Mouse (Mus musculus) liver, embryonic 15.5 days (tissue): ENCODE measurements around the gene Rbms2. TPM values are rescaled to one million over a fixed set of nuclear protein-coding genes. Genes with fewer than 3 reads are reported as not detected.
"Not testable (repeated sequence)": the region's sequence is repeated elsewhere in the genome, so short reads cannot be mapped to it uniquely, and the experiment has no call there.

Experiments
- ATAC-seq: fragments of 200-750 bp; cut with Nextera tagmentation; 2 replicates; pipeline ENCODE4 v1.8.0; 2017; ENCODE audit warnings: moderate number of reproducible peaks, mild to moderate bottlenecking, moderate library complexity; ENCODE audit not compliant: insufficient read depth
- H3K27ac ChIP-seq: fragments of 300-500 bp; sonication (generic); replicated peaks from 2 replicates; pipeline ENCODE4 v1.5.1; 2015; ENCODE audit warnings: mild to moderate bottlenecking, inconsistent platforms
- H3K27me3 ChIP-seq: fragments of 300-500 bp; sonication (generic); 2 replicates; pipeline ENCODE4 v1.6.1; 2015; ENCODE audit warnings: mild to moderate bottlenecking, inconsistent platforms
- H3K36me3 ChIP-seq: fragments of 300-500 bp; sonication (generic); replicated peaks from 2 replicates; pipeline ENCODE4 v1.6.1; 2015; ENCODE audit warnings: moderate library complexity, mild to moderate bottlenecking, inconsistent platforms
- H3K4me1 ChIP-seq: fragments of 300-500 bp; sonication (generic); replicated peaks from 2 replicates; pipeline ENCODE4 v1.6.1; 2015; ENCODE audit warnings: inconsistent platforms
- H3K4me2 ChIP-seq: fragments of 300-500 bp; sonication (generic); 2 replicates; pipeline ENCODE4 v1.6.1; 2015; ENCODE audit warnings: moderate library complexity, mild to moderate bottlenecking, inconsistent platforms
- H3K4me3 ChIP-seq: fragments of 300-500 bp; sonication (generic); replicated peaks from 2 replicates; pipeline ENCODE4 v1.5.1; 2015; ENCODE audit warnings: mild to moderate bottlenecking, inconsistent platforms
- H3K9ac ChIP-seq: fragments of 300-500 bp; sonication (generic); 2 replicates; pipeline ENCODE4 v1.6.1; 2015; ENCODE audit warnings: moderate library complexity, mild to moderate bottlenecking, inconsistent platforms
- H3K9me3 ChIP-seq: fragments of 300-500 bp; sonication (generic); replicated peaks from 2 replicates; pipeline ENCODE4 v1.6.1; 2016; ENCODE audit warnings: inconsistent platforms
- WGBS: fragments of 180-500 bp; shearing (Covaris S2); methylation state at CpG from one replicate; pipeline ENCODE4 v1.1.7; 2015; ENCODE audit warnings: mixed read lengths; ENCODE audit not compliant: insufficient replicate concordance; 5-methylcytosine and 5-hydroxymethylcytosine counted together
- polyA plus RNA-seq: library from polyadenylated mRNA; unstranded; fragments of >200 nt; fragmentation: Nextera tagmentation; extraction: Ambion mirVana; gene quantifications from 2 replicates; pipeline ENCODE4 v1.2.1, GENCODE M21; 2015

Rbms2 gene
- polyA plus RNA-seq, 1 experiment from 2014 or later, result 6.9 TPM

- not testable (repeated sequence) for H3K4me2 ChIP-seq, ATAC-seq, H3K27ac ChIP-seq, H3K4me3 ChIP-seq, H3K9ac ChIP-seq, H3K9me3 ChIP-seq, H3K36me3 ChIP-seq
- peaks cover 33% of the 10 kb centered on the region for H3K4me1 ChIP-seq
- WGBS, result 70% methylated on average over 3 of the region's 3 CpGs
- peaks cover 54% of the 10 kb centered on the region for H3K27me3 ChIP-seq
Observed at GRCm38 (mm10) chr10:128192030-128192766, 12.1 kb upstream of the Rbms2 start.

- ATAC-seq, result no peak
- Histone ChIP-seq H3K27me3 (peaks cover 47% of the 10 kb centered on the region), H3K4me1 (peaks cover 40% of the 10 kb centered on the region), H3K4me2 (no peak overlapping the region), H3K9me3 (no peaks in the 10 kb centered on the region), H3K36me3 (no peaks in the 10 kb centered on the region), H3K4me3 (no peak overlapping the region), H3K9ac (no peak overlapping the region), H3K27ac (no peak overlapping the region)
- 23% methylated on average over 2 of the region's 2 CpGs for WGBS
Observed at GRCm38 (mm10) chr10:128191472-128191871, 11.4 kb upstream of the Rbms2 start.

DNA sequence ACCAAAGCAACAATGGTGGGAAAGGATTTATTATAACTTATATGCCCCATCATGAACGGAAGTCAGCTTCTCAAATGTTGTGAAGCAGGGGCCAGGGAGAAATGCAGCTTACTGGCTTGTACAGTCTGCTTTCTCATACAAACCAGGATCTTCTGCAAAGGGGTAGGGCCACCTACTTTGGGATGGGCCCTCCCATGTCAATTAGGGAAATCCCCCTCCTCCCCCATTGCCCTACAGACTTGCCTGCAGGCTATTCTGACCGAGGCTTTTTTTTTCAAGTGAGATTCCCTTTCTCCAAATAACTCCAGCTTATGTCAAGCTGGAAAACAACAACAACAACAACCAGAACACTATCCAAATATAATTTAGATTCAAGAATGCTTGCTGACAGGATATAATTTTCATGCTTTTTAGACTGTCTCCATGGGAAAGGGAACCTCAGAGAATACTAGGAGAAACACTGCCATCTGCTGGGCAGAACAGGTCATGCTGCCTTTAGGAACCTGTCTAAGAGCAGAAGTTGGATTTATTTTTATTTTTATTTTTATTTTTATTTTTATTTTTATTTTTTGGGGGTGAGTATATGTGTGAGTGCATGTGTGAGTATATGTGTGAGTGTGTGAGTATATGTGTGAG, 8.3 kb upstream of the Rbms2 start:
- no peak overlapping the region for H3K4me3 ChIP-seq
- no peak overlapping the region for H3K4me2 ChIP-seq

DNA sequence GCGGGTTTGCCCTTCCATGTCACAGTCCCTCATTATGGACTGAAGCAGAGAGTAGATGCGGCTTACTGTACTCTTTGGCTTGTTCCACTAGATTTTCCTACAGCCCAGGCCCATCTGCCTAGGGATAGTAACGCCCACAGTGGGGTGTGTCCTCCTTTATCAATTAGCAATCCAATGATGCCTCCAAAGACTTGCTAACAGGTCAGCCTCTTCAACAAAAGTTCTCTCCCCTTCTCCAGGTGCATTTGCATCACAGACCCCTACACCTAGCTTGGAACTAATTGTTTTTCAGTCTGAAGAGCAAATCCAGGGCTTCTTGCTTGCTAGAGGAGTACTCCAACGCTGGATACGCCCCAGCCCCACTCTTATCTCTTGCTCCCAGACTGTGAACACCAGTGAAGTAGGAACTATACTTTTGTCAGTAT, 7.1 kb upstream of the Rbms2 start:
- ATAC-seq, result peak; percentile 88
- H3K9me3 ChIP-seq, result no peaks in the 10 kb centered on the region
- peak overlapping the region; percentile 61 for H3K4me2 ChIP-seq
- peak overlapping the region; percentile 86 for H3K27ac ChIP-seq
- H3K36me3 ChIP-seq, result no peaks in the 10 kb centered on the region
- WGBS, result 39% methylated on average over 5 of the region's 5 CpGs
- peaks cover 34% of the 10 kb centered on the region for H3K4me1 ChIP-seq
- 0 out of 2 replicates have a peak overlapping the region, but pooled peaks have one; percentile 12 for H3K4me3 ChIP-seq
- H3K9ac ChIP-seq, result 0 out of 2 replicates have a peak overlapping the region, but pooled peaks have one; percentile 8
- H3K27me3 ChIP-seq, result peaks cover 11% of the 10 kb centered on the region; the same call in 1 of the 2 replicates

More for the DNA sequence above, 8.3 kb upstream of the Rbms2 start:
- H3K27me3 ChIP-seq, result peaks cover 16% of the 10 kb centered on the region
- H3K9ac ChIP-seq, result no peak overlapping the region
- no peaks in the 10 kb centered on the region for H3K9me3 ChIP-seq
- H3K4me1 ChIP-seq, result peaks cover 35% of the 10 kb centered on the region
- H3K27ac ChIP-seq, result peak overlapping the region; percentile 86
- H3K36me3 ChIP-seq, result no peaks in the 10 kb centered on the region
- 46% methylated on average over 2 of the region's 2 CpGs for WGBS
- ATAC-seq, result no peak

GRCm38 (mm10) chr10:128185959-128186358, 5.9 kb upstream of the Rbms2 start:
- Histone ChIP-seq H3K4me1 (peaks cover 34% of the 10 kb centered on the region), H3K9ac (no peak overlapping the region), H3K27me3 (0 out of 2 replicates have a peak, but pooled peaks cover 4% of the 10 kb centered on the region), H3K4me3 (no peak overlapping the region), H3K4me2 (no peak overlapping the region), H3K27ac (no peak overlapping the region), H3K36me3 (no peaks in the 10 kb centered on the region), H3K9me3 (no peaks in the 10 kb centered on the region)
- peak; percentile 43; the same call in 1 of the 2 replicates for ATAC-seq
- 51% methylated on average over 2 of the region's 2 CpGs for WGBS

DNA sequence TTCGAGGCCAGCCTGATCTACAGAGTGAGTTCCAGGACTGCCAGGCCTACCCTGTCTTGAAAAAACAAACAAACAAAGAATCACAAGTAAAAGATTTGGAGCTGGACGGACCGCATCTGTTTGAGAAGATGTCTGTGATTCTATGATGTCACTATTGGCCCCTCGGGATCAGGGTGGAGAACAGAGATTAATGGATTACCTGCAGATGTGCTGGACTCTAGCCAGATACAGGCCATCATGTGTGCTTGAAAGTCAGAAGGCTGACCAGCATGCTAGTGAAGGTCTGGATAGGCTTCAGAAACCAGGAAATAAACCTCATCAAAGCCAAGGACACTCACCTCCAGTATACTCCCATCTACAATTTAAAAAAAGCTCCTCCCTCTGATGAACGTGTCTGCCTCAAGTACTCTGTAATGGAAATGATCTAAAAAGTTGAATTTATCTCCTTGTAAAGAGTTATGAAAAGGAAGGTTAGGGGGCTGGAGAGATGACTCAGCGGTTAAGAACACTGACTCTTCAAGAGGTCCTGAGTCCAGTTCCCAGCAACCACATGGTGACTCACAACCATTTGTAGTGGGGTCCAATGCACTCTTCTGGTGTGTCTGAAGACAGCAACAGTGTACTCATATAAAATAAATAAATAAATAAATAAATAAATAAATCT, 5.3 kb upstream of the Rbms2 start:
- Histone ChIP-seq H3K27ac (no peak overlapping the region), H3K4me2 (no peak overlapping the region), H3K9ac (no peak overlapping the region), H3K4me1 (peaks cover 34% of the 10 kb centered on the region), H3K9me3 (no peaks in the 10 kb centered on the region), H3K27me3 (no peaks in the 10 kb centered on the region), H3K4me3 (no peak overlapping the region), H3K36me3 (no peaks in the 10 kb centered on the region)
- no peak for ATAC-seq
- 68% methylated on average over 6 of the region's 6 CpGs for WGBS

DNA sequence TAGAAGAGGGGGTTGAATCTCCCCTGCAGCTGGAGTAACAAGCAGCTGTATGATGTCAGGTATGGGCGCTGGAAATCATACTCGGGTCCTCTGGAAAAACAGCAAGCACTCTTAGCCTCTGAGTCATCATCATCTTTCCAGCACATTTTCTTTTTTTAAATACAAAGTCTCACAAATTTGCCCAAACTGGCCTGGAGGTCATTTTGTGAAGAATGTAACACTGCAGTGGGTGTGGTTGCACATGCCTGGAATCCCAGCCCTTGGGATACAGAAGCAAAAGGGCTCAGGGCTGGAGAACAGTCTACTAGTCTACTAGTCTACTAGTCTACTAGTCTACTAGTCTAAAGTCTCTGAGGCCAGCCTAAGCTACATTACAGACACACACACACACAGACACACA, 4.2 kb upstream of the Rbms2 start:
- no peak for ATAC-seq
- no peaks in the 10 kb centered on the region for H3K9me3 ChIP-seq
- no peak overlapping the region for H3K4me3 ChIP-seq
- H3K4me1 ChIP-seq, result peaks cover 41% of the 10 kb centered on the region
- H3K36me3 ChIP-seq, result no peaks in the 10 kb centered on the region
- H3K27me3 ChIP-seq, result no peaks in the 10 kb centered on the region
- H3K9ac ChIP-seq, result no peak overlapping the region
- no peak overlapping the region for H3K27ac ChIP-seq
- no peak overlapping the region for H3K4me2 ChIP-seq
- WGBS, result 82% methylated on average over 2 of the region's 2 CpGs

- H3K4me3 ChIP-seq, result no peak overlapping the region
- H3K36me3 ChIP-seq, result no peaks in the 10 kb centered on the region
- 71% methylated on average over 4 of the region's 4 CpGs for WGBS
- no peak for ATAC-seq
- no peak overlapping the region for H3K9ac ChIP-seq
- peaks cover 30% of the 10 kb centered on the region for H3K4me1 ChIP-seq
- no peaks in the 10 kb centered on the region for H3K9me3 ChIP-seq
- no peaks in the 10 kb centered on the region for H3K27me3 ChIP-seq
- H3K27ac ChIP-seq, result no peak overlapping the region
- H3K4me2 ChIP-seq, result no peak overlapping the region
Observed at GRCm38 (mm10) chr10:128177316-128177715, 2.8 kb downstream of the Rbms2 start.

DNA sequence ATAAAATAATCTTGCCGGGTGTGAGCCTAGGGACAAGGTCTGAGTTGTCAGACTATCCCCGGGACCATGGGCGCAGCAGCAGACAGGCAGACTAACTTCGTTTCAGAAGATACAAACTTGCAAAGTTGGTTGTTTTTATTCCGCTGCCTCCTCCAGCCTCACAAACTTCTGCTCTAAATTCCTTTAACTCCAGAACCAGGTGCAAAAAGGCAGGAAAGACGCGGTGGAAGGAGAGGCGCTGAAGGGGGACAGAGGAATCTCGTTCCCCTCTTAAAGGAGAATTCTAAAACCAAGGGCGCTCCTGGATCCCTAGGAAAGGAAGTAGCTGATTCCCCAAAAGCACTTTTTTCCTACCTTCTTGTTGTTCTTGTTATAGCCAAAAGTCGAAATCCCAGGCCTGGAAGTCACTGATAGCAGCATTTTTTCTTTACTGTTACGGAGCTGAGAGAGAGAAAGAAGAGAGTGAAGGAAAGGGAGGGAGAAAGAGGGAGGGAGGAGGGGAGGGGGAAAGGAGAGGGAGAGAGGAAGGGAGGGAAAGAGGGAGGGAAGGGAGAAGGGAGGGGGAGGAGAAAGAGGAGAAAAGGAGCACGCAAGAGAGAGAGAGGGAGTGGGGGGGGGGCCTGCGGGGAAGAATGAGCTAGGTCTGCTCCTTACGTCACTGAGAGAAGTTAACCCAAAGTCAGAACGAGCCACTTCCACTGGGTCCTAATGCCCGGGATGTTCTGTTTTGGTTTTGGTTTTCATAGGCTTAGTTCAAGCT, 3.9 kb downstream of the Rbms2 start:
- H3K9ac ChIP-seq, result peak overlapping the region; percentile 58
- peak overlapping the region; percentile 76 for H3K4me2 ChIP-seq
- H3K36me3 ChIP-seq, result no peaks in the 10 kb centered on the region
- no peaks in the 10 kb centered on the region for H3K27me3 ChIP-seq
- H3K4me1 ChIP-seq, result peaks cover 33% of the 10 kb centered on the region
- H3K4me3 ChIP-seq, result peak overlapping the region; percentile 61
- H3K27ac ChIP-seq, result peak overlapping the region; percentile 41
- WGBS, result under 1% methylated on average over 17 of the region's 17 CpGs
- ATAC-seq, result peak; percentile 73
- H3K9me3 ChIP-seq, result no peaks in the 10 kb centered on the region

GRCm38 (mm10) chr10:128175302-128175701, 4.8 kb downstream of the Rbms2 start:
- Histone ChIP-seq H3K4me3 (peak overlapping the region; percentile 61), H3K27me3 (no peaks in the 10 kb centered on the region), H3K4me1 (peaks cover 35% of the 10 kb centered on the region), H3K9me3 (no peaks in the 10 kb centered on the region), H3K36me3 (no peaks in the 10 kb centered on the region), H3K4me2 (peak overlapping the region; percentile 76), H3K9ac (peak overlapping the region; percentile 58; the same call in 1 of the 2 replicates), H3K27ac (no peak overlapping the region)
- 25% methylated on average over 3 of the region's 3 CpGs for WGBS
- no peak for ATAC-seq
